Mouse (Mus musculus): Measurements from ENCODE around the gene Clybl. TPM values are rescaled to one million over a fixed set of nuclear protein-coding genes. Genes with fewer than 3 reads are reported as not detected.

Clybl gene
- 9.1 and 16.5 TPM in 2 replicates for total RNA-seq (2012; rRNA removed)
- total RNA-seq (2014; rRNA removed), result 15.8 and 18.7 TPM in 2 replicates
- polyA plus RNA-seq (2012; ENCODE audit: insufficient read length, low read depth), result 25.7 and 29.4 TPM in 2 replicates

DNA sequence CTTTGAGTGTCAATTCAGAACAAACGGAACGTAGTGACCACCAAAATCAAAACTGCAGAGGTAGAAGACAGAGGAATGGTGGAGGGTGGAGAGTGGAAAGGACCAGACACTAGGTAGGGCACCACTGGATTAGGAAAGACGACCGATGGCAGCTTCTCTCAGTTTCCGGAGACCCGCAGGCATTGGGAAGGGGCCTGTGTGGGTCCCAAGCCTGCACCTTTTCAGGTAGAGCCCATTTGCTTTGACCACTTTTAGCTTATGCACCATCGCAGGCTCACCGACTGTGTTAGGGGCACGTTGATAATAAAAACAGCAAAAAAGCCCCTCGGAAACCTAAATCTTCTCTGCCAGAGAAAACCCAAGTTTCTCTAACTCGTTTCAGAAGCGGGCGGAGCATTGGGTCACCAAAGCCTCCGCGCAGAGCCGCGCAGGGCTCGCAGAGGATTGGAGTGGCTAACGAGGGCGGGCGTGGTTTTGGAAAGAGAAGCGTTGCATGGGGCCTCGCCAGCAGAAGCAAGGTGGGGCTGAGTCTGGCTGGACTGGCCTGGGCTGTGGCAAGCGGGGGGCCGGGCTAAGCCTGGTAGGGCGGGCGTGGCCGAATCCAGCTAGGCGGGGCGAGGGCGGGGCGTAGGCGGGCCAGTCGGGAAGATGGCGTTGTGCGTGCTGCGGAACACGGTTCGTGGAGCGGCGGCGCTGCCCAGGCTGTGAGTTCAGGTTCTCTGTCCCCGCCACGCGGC, at the start of gene Clybl:
Gene Clybl (plus strand): TSS at position 627 of the 737 bp plus-strand sequence.
- dilution Hi-C loops (cut with MboI; ENCODE audit: extremely low pct_ligation_motif_present, extremely low pct_unique_long_range_greater_than_20kb, low sequenced_read_pairs), result no loop called here
- in situ Hi-C loops (cut with MboI; ENCODE audit: low pct_ligation_motif_present, low pct_unique_long_range_greater_than_20kb, low sequenced_read_pairs), result no loop called here
- H3K27me3 ChIP-seq (replicated peaks), result no peaks in the 10 kb centered on the region
- no peaks in the 10 kb centered on the region for H3K79me2 ChIP-seq (replicated peaks; ENCODE audit: control insufficient read depth, extremely low read depth, insufficient read depth, poor library complexity, severe bottlenecking)
- peak within 1 kb of the TSS; percentile 69 to 89 (median 76) for H3K4me3 ChIP-seq (replicated peaks in 1 of 3; ENCODE audit: low read depth in 2 of 3, low read length in 2 of 3, poor library complexity in 1 of 3)
- peak; percentile 93 for DNase-seq (ENCODE audit: extremely low read depth)
- TF ChIP-seq POLR2A (IDR thresholded peaks at IDR 0.05; ENCODE audit: low read depth, low read length) (peak; percentile 89), TCF12 (IDR thresholded peaks at IDR 0.05; ENCODE audit: low read depth, low read length) (peak; percentile 83), MXI1 (IDR thresholded peaks at IDR 0.05; ENCODE audit: low read depth, low read length) (no peak; the same call in 1 of the 2 replicates), IRF4 (IDR thresholded peaks at IDR 0.05; ENCODE audit: low read depth, low read length) (no peak), MAZ (IDR thresholded peaks at IDR 0.05; ENCODE audit: low read depth, low read length) (0 out of 2 replicates have a peak, but pooled peaks have one; percentile 65), ELF1 (IDR thresholded peaks at IDR 0.05; ENCODE audit: low read depth, low read length) (peak; percentile 46; the same call in 1 of the 2 replicates), NRF1 (IDR thresholded peaks at IDR 0.05; ENCODE audit: low read depth, low read length) (peak; percentile 65), MAX (IDR thresholded peaks at IDR 0.05; ENCODE audit: low read length) (0 out of 2 replicates have a peak, but pooled peaks have one; percentile 28), MEF2A (IDR thresholded peaks at IDR 0.05; ENCODE audit: borderline replicate concordance, low read depth, low read length) (peak; percentile 38; the same call in 1 of the 2 replicates), RCOR1 (conservative IDR thresholded peaks at IDR 0.05; ENCODE audit: low read depth, low read length) (no peak), NELFE (IDR thresholded peaks at IDR 0.05; ENCODE audit: low read depth, low read length) (peak; percentile 91), POLR2AphosphoS2 (IDR thresholded peaks at IDR 0.05; ENCODE audit: low read depth, low read length) (peak; percentile 35; the same call in 1 of the 2 replicates), ZMIZ1 (IDR thresholded peaks at IDR 0.05; ENCODE audit: low read depth, low read length) (peak; percentile 80)
- H3K9ac ChIP-seq (ENCODE audit: insufficient read depth, low read depth), result peak within 1 kb of the TSS; percentile 55
- peaks cover 3 to 16% of the 10 kb centered on the region in 2 experiments for H3K4me1 ChIP-seq (ENCODE audit: control insufficient read depth in 1 of 2, insufficient read depth in 2 of 2)
- H3K27ac ChIP-seq (ENCODE audit: insufficient read depth, low read depth), result no peak within 1 kb of the TSS
- H3K36me3 ChIP-seq (replicated peaks in 1 of 2; ENCODE audit: control insufficient read depth in 1 of 2, insufficient read depth in 1 of 2, low read length in 1 of 2), result no peaks in the 10 kb centered on the region
- no peaks in the 10 kb centered on the region for H3K9me3 ChIP-seq (replicated peaks; ENCODE audit: low read length)
- H3K4me2 ChIP-seq (ENCODE audit: insufficient read depth, low read depth, poor library complexity, severe bottlenecking), result peak within 1 kb of the TSS; percentile 73

DNA sequence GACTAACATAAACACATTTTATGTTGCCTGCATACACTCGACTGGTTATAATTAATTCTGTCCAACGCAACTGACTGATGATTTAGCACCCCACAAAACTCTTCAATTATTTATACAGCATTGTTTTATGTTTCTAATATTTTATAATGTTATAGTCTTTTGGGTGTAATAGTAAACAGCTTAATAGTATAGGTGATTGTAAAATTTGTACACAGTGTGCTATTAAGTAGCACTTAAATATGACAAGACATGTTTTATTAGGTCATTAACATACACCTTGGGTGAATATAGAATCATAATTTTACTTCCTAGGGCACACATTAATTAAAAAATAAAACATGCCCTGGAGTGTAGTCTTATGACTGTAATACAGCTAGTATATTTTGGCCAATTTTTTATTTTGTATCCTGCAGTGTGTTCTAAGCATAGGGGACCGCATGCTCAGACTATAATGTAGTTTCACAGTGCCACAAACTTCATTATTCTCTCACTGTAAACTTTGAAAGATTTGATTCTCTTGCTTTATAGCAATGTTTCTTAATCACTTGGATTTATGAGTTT, 45.1 kb upstream of the Clybl start:
- no peak overlapping the region for H3K9ac ChIP-seq (ENCODE audit: insufficient read depth, low read depth)
- in situ Hi-C loops (cut with MboI; ENCODE audit: low pct_ligation_motif_present, low pct_unique_long_range_greater_than_20kb, low sequenced_read_pairs) (no loop called here), dilution Hi-C loops (cut with MboI; ENCODE audit: extremely low pct_ligation_motif_present, extremely low pct_unique_long_range_greater_than_20kb, low sequenced_read_pairs) (no loop called here)
- H3K27me3 ChIP-seq (replicated peaks), result no peaks in the 10 kb centered on the region
- H3K4me3 ChIP-seq (replicated peaks in 1 of 3; ENCODE audit: low read depth in 2 of 3, low read length in 2 of 3, poor library complexity in 1 of 3), result no peak overlapping the region
- H3K79me2 ChIP-seq (replicated peaks; ENCODE audit: control insufficient read depth, extremely low read depth, insufficient read depth, poor library complexity, severe bottlenecking), result peaks cover 16% of the 10 kb centered on the region
- no peak overlapping the region for H3K4me2 ChIP-seq (ENCODE audit: insufficient read depth, low read depth, poor library complexity, severe bottlenecking)
- TF ChIP-seq KAT2A (IDR thresholded peaks at IDR 0.05; ENCODE audit: insufficient replicate concordance, low read length), result no peak
- TF ChIP-seq MAZ (IDR thresholded peaks at IDR 0.05; ENCODE audit: low read depth, low read length), result no peak
- TF ChIP-seq UBTF (IDR thresholded peaks at IDR 0.05; ENCODE audit: low read depth, low read length), result no peak
- TF ChIP-seq MEF2A (IDR thresholded peaks at IDR 0.05; ENCODE audit: borderline replicate concordance, low read depth, low read length), result no peak
- TF ChIP-seq JUN (IDR thresholded peaks at IDR 0.05; ENCODE audit: insufficient read depth, low read depth, low read length), result no peak
- no peak for TF ChIP-seq MXI1 (IDR thresholded peaks at IDR 0.05; ENCODE audit: low read depth, low read length)
- TF ChIP-seq RAD21 (IDR thresholded peaks at IDR 0.05; ENCODE audit: low read depth, low read length), result no peak
- TF ChIP-seq E2F4 (IDR thresholded peaks at IDR 0.05; ENCODE audit: insufficient replicate concordance, low read depth, low read length), result no peak
- no peak for TF ChIP-seq ZNF384 (IDR thresholded peaks at IDR 0.05; ENCODE audit: low read depth, low read length)
- TF ChIP-seq JUND (conservative IDR thresholded peaks at IDR 0.05; ENCODE audit: low read depth, low read length), result no peak
- TF ChIP-seq ZC3H11A (IDR thresholded peaks at IDR 0.05; ENCODE audit: low read depth, low read length), result no peak
- TF ChIP-seq EP300 (IDR thresholded peaks at IDR 0.05; ENCODE audit: low read length), result no peak
- no peak for TF ChIP-seq ELF1 (IDR thresholded peaks at IDR 0.05; ENCODE audit: low read depth, low read length)
- no peak for TF ChIP-seq MAX (IDR thresholded peaks at IDR 0.05; ENCODE audit: low read length)
- peaks cover 0 to 10% of the 10 kb centered on the region in 2 experiments; a peak in 2 of 4 replicates for H3K4me1 ChIP-seq (ENCODE audit: control insufficient read depth in 1 of 2, insufficient read depth in 2 of 2)
- H3K9me3 ChIP-seq (replicated peaks; ENCODE audit: low read length), result no peaks in the 10 kb centered on the region
- peaks cover 38 to 72% of the 10 kb centered on the region in 2 experiments for H3K36me3 ChIP-seq (replicated peaks in 1 of 2; ENCODE audit: control insufficient read depth in 1 of 2, insufficient read depth in 1 of 2, low read length in 1 of 2)
- H3K27ac ChIP-seq (ENCODE audit: insufficient read depth, low read depth), result no peak overlapping the region
- no peak for DNase-seq (ENCODE audit: extremely low read depth)

Data from CH12.LX (cell line).